Mouse (Mus musculus) MEL (cell line): Measurements from ENCODE around the gene Selplg.

Source experiments
- EP300 ChIP-seq, 2 experiments: IDR thresholded peaks; 2 replicates each; pipeline ENCODE4 v1.6.1; 2011; ENCODE audit warnings: improper control_type of control experiment in 2 of 2, low read length in 2 of 2, low read depth in 1 of 2, mild to moderate bottlenecking in 1 of 2
- ETS1 ChIP-seq: IDR thresholded peaks from 2 replicates; pipeline ENCODE4 v1.6.1; 2012; ENCODE audit warnings: low read depth, mild to moderate bottlenecking, inconsistent platforms, low read length, improper control_type of control experiment, moderate library complexity
- MAX ChIP-seq: IDR thresholded peaks from 2 replicates; pipeline ENCODE4 v1.6.1; 2011; ENCODE audit warnings: low read length, improper control_type of control experiment
- NELFE ChIP-seq: IDR thresholded peaks from 2 replicates; pipeline ENCODE4 v1.6.1; 2011; ENCODE audit warnings: low read depth, low read length, improper control_type of control experiment
- POLR2A ChIP-seq, 2 experiments: IDR thresholded peaks; 2 replicates each; pipeline ENCODE4 v1.6.1; 2011 to 2012; ENCODE audit warnings: low read length in 2 of 2, mild to moderate bottlenecking in 2 of 2, control low read depth in 1 of 2, improper control_type of control experiment in 1 of 2, low read depth in 1 of 2, moderate library complexity in 1 of 2; ENCODE audit not compliant: control insufficient read depth in 1 of 2, insufficient read depth in 1 of 2, poor library complexity in 1 of 2
- TCF12 ChIP-seq: IDR thresholded peaks from 2 replicates; pipeline ENCODE4 v1.6.1; 2014; ENCODE audit warnings: low read depth, mild to moderate bottlenecking, inconsistent platforms, low read length, improper control_type of control experiment, moderate library complexity

DNA sequence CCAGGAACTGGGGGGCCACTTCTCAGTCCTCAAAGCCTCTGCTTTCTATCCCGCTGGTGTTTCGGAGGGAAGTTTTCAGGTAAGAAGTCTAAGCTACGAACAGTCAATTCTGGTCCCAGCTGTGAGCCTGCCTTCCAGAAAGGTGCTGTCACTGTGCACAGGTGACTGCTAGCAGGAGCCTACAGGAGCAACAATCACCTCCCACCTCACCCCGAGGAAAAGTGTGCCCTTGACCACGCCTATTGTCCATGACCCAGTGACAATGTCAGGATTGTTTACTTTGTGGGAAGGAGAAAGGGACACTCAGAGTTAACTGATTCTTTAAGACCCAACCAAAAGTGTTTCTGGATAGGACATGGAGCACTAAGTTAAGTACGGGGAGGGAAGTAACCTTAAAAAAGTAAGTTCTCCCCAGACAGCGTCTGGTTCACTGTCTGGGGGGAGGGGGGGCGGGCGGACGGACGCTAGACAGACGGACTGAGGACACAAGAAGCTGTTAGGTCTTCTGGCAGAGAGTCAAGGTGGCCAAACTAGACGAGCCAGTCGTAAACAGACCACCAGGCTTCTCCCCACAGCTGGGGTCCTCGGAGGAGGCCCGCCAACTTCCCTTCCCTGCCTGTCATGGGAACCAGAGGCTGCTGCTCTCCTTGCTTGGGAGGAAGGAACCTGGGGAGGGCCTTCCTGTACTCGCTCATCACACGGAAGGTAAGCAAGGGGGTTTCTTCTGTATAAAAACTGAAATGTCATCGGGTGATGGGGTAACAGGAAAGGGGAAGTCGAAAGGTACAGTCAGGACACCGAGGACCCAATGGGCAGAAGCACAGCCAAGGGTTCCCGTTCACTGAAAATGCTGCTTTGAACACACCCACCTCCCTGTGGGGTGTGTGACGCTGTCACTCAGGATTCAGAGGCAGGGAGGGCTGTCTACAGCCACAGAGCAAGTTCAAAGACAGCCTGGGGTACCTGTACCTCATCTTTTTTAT lies 9.1 kb upstream of the Selplg start:
- no peak for TF ChIP-seq NELFE
- no peak for TF ChIP-seq ETS1
- no peak for TF ChIP-seq MAX
- TF ChIP-seq TCF12: no peak
- TF ChIP-seq EP300 (IDR thresholded peaks at IDR 0.05; ENCODE audit: low read depth in 1 of 2, low read length in 2 of 2): no peak
- no peak for TF ChIP-seq POLR2A (IDR thresholded peaks at IDR 0.05; ENCODE audit: control insufficient read depth in 1 of 2, insufficient read depth in 1 of 2, low read depth in 1 of 2, low read length in 2 of 2, poor library complexity in 1 of 2)
